Comparison of ENCODE assay signal across 30 mouse cellular contexts in the genomic region with DNA sequence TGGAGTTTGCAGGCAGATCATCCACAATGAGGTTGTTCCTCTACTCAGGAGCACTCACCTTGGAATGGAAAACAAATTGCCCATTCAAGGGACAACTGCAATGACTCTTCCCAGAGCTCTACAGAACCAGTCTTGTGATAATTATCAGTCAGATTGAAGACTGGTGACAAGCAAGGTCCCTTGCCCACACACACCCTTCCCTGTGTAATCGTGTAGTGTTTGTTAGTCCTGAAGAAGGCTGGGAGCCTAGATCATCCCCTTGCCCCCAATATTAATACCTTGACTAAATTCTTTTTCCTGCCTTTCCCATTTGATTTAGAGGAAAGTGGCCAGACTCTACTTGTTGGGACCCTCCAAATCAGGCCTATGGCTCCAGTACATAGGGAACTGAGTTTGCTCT.
"Had no signal": no experiment of that assay in that cellular context is flagged by ENCODE, and none has a peak within 500 bp of the region (broad histone marks: within the 10 kb centered on the region; RNA-seq: fewer than 3 reads in every experiment).

No protein-coding gene starts in this region.

- H3K9me3 ChIP-seq: limb, embryonic 10.5 days; limb, embryonic 12.5 days; limb, embryonic 13.5 days; limb, embryonic 15.5 days; liver, embryonic 12.5 days; liver, embryonic 13.5 days; liver, embryonic 15.5 days; lung, embryonic 15.5 days; megakaryocyte, embryonic 14.5 days; midbrain, embryonic 10.5 days; midbrain, embryonic 12.5 days; midbrain, embryonic 13.5 days; midbrain, embryonic 15.5 days; neural tube, embryonic 12.5 days had no signal

- H3K4me2 ChIP-seq: limb, embryonic 12.5 days; limb, embryonic 13.5 days; limb, embryonic 15.5 days; liver, embryonic 11.5 days; liver, embryonic 12.5 days; liver, embryonic 13.5 days; liver, embryonic 15.5 days; lung, embryonic 14.5 days; lung, embryonic 15.5 days; midbrain, embryonic 11.5 days; midbrain, embryonic 12.5 days; midbrain, embryonic 13.5 days; midbrain, embryonic 15.5 days; neural tube, embryonic 12.5 days had no signal

- H3K4me3 ChIP-seq: limb, embryonic 10.5 days; limb, embryonic 12.5 days; limb, embryonic 13.5 days; limb, embryonic 15.5 days; liver, embryonic 12.5 days; liver, embryonic 13.5 days; liver, embryonic 15.5 days; lung, embryonic 15.5 days; megakaryocyte, embryonic 14.5 days; midbrain, embryonic 10.5 days; midbrain, embryonic 12.5 days; midbrain, embryonic 13.5 days; midbrain, embryonic 15.5 days; neural tube, embryonic 12.5 days had no signal

- H3K9ac ChIP-seq: limb, embryonic 12.5 days; limb, embryonic 13.5 days; limb, embryonic 15.5 days; liver, embryonic 12.5 days; liver, embryonic 13.5 days; liver, embryonic 14.5 days; liver, embryonic 15.5 days; liver, postnatal 0 days; lung, embryonic 14.5 days; lung, embryonic 15.5 days; midbrain, embryonic 12.5 days; midbrain, embryonic 13.5 days; midbrain, embryonic 15.5 days; neural tube, embryonic 12.5 days had no signal

- DNase-seq: left cerebral cortex, postnatal 4 days; liver; liver, embryonic 13.5 days; liver, postnatal 0 days; lung, adult 18-20 months; lung, adult 2 months; lung, embryonic 14.5 days; lung, postnatal 10 days; lung, postnatal 14 days; lung, postnatal 4 days; midbrain, embryonic 14.5 days had no signal

- ATAC-seq: liver, embryonic 12.5 days; liver, postnatal 0 days; lung, postnatal 0 days; midbrain, embryonic 13.5 days; midbrain, embryonic 15.5 days; midbrain, embryonic 16.5 days had no signal

- H3K27ac ChIP-seq: limb, embryonic 10.5 days; limb, embryonic 12.5 days; limb, embryonic 13.5 days; limb, embryonic 15.5 days; liver, embryonic 12.5 days; liver, embryonic 13.5 days; liver, embryonic 14.5 days; liver, embryonic 15.5 days; lung, embryonic 15.5 days; macrophage; midbrain, embryonic 10.5 days; midbrain, embryonic 12.5 days; midbrain, embryonic 13.5 days; midbrain, embryonic 15.5 days; neural tube, embryonic 12.5 days had no signal

- H3K27me3 ChIP-seq: limb, embryonic 12.5 days; limb, embryonic 13.5 days; limb, embryonic 15.5 days; liver, embryonic 12.5 days; liver, embryonic 13.5 days; liver, embryonic 15.5 days; lung, embryonic 15.5 days; midbrain, embryonic 12.5 days; midbrain, embryonic 13.5 days; midbrain, embryonic 15.5 days; neural tube, embryonic 12.5 days had no signal
